Mouse (Mus musculus): ENCODE data around the gene Sfi1.
A peak's percentile ranks its signal among the peaks of the same experiment; 100 is the strongest.
"Not testable (repeated sequence)": the region's sequence is repeated elsewhere in the genome, so short reads cannot be mapped to it uniquely, and the experiment has no call there.

The Sfi1 gene

GRCm38 (mm10) chr11:3193363-3193762, at the start of gene Sfi1:
Sfi1 (minus strand) TSS chr11:3193463.
- no peak for DNase-seq (ENCODE audit: low read depth)

GRCm38 (mm10) chr11:3242395-3242794, 49.1 kb upstream of the Sfi1 start:
- no peak for DNase-seq (ENCODE audit: low read depth)

GRCm38 (mm10) chr11:3235277-3235676, 42.0 kb upstream of the Sfi1 start:
- no peak for DNase-seq (ENCODE audit: low read depth)

- DNase-seq (ENCODE audit: low read depth), result no peak
These were observed 40.4 kb upstream of the Sfi1 start for GRCm38 (mm10) chr11:3233704-3234103.

GRCm38 (mm10) chr11:3232248-3232647, 39.0 kb upstream of the Sfi1 start:
- no peak for DNase-seq (ENCODE audit: low read depth)

- no peak for DNase-seq (ENCODE audit: low read depth)
These were observed 33.9 kb upstream of the Sfi1 start for GRCm38 (mm10) chr11:3227113-3227512.

GRCm38 (mm10) chr11:3223105-3223504, 29.8 kb upstream of the Sfi1 start:
- no peak for DNase-seq (ENCODE audit: low read depth)

GRCm38 (mm10) chr11:3212526-3212925, 19.3 kb upstream of the Sfi1 start:
- no peak for DNase-seq (ENCODE audit: low read depth)

- no peak for DNase-seq (ENCODE audit: low read depth)
These were observed 13.5 kb upstream of the Sfi1 start for GRCm38 (mm10) chr11:3206783-3207182.

- no peak for DNase-seq (ENCODE audit: low read depth)
These were observed 11.9 kb upstream of the Sfi1 start for GRCm38 (mm10) chr11:3205207-3205606.

GRCm38 (mm10) chr11:3203771-3204170, 10.5 kb upstream of the Sfi1 start:
- peak; percentile 56 for DNase-seq (ENCODE audit: low read depth)

GRCm38 (mm10) chr11:3202781-3203441, 9.6 kb upstream of the Sfi1 start:
- peak; percentile 37 for DNase-seq (ENCODE audit: low read depth)

GRCm38 (mm10) chr11:3202231-3202701, 9.0 kb upstream of the Sfi1 start, which contains the start of gene Eif4enif1:
Eif4enif1 (plus strand) TSS chr11:3202392.
- peak; percentile 72 for DNase-seq (ENCODE audit: low read depth)

- DNase-seq (ENCODE audit: low read depth), result peak; percentile 79
These were observed 8.3 kb upstream of the Sfi1 start for GRCm38 (mm10) chr11:3201326-3202230.

- DNase-seq (ENCODE audit: low read depth), result not testable (repeated sequence)
These were observed 7.4 kb upstream of the Sfi1 start for GRCm38 (mm10) chr11:3200636-3201035.

- DNase-seq (ENCODE audit: low read depth), result not testable (repeated sequence)
These were observed 10.6 kb downstream of the Sfi1 start for GRCm38 (mm10) chr11:3182707-3183106.

- not testable (repeated sequence) for DNase-seq (ENCODE audit: low read depth)
These were observed 11.3 kb downstream of the Sfi1 start for GRCm38 (mm10) chr11:3181971-3182370.

- DNase-seq (ENCODE audit: low read depth), result not testable (repeated sequence)
These were observed 12.0 kb downstream of the Sfi1 start for GRCm38 (mm10) chr11:3181250-3181649.

GRCm38 (mm10) chr11:3180510-3181160, 12.6 kb downstream of the Sfi1 start:
- DNase-seq (ENCODE audit: low read depth), result not testable (repeated sequence)

GRCm38 (mm10) chr11:3179726-3180092, 13.6 kb downstream of the Sfi1 start:
- DNase-seq (ENCODE audit: low read depth), result not testable (repeated sequence)

GRCm38 (mm10) chr11:3178968-3179725, 14.1 kb downstream of the Sfi1 start:
- DNase-seq (ENCODE audit: low read depth), result not testable (repeated sequence)

All from c-Kit-positive CD71-positive TER-119-negative erythroid progenitor cells, embryonic 14.5 days (primary cell).